Mouse (Mus musculus): ENCODE measurements around the gene Caln1. TPM values are rescaled to one million over a fixed set of nuclear protein-coding genes. Genes with fewer than 3 reads are reported as not detected.

The Caln1 gene
- total RNA-seq, 2 experiments from 2014 or later = not detected

- no peak for ATAC-seq (replicated peaks; ENCODE audit: poor library complexity, severe bottlenecking)
These were observed 500.6 kb downstream of the Caln1 start for GRCm38 (mm10) chr5:130869869-130870268.

DNA sequence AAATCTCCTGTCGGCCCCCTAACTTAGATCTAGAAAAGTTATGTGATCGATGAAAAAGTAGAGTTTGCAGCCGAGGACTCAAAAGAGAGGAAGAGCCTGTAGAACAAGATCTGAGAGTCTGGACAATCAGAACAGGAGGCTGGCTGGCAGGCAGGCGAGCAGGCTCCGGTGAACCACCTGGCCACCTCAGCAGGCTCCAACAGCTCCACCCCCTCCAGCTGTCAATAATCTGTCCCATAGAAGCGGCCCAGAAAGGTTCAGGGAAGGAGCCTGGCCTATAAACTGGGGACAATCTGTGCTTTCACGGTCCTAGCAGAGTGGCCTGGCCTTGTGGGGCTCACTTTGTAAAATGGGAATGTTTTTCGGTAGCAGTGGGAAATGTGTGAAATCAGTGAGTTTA is 501.8 kb downstream of the Caln1 start:
- no peak for ATAC-seq (replicated peaks; ENCODE audit: poor library complexity, severe bottlenecking)

GRCm38 (mm10) chr5:130875391-130875790 is 506.1 kb downstream of the Caln1 start:
- ATAC-seq (replicated peaks; ENCODE audit: poor library complexity, severe bottlenecking) = no peak

GRCm38 (mm10) chr5:130880331-130880730 is 511.1 kb downstream of the Caln1 start:
- no peak for ATAC-seq (replicated peaks; ENCODE audit: poor library complexity, severe bottlenecking)

- no peak for ATAC-seq (replicated peaks; ENCODE audit: poor library complexity, severe bottlenecking)
These were observed 522.5 kb downstream of the Caln1 start for GRCm38 (mm10) chr5:130891735-130892134.

GRCm38 (mm10) chr5:130895991-130896390 is 526.7 kb downstream of the Caln1 start:
- no peak for ATAC-seq (replicated peaks; ENCODE audit: poor library complexity, severe bottlenecking)

Other genes with a start within 250 kb of the Caln1 start
- 3.2 and 4.4 TPM in 2 replicates for gene Kctd7, start 224.6 kb upstream of the Caln1 start, total RNA-seq (2014; fragmentation: Nextera tagmentation)
- 3.6 and 4.1 TPM in 2 replicates for gene Kctd7, start 224.6 kb upstream of the Caln1 start, total RNA-seq (2017)
- 12.8 and 18.8 TPM in 2 replicates for gene Rabgef1, start 197.7 kb upstream of the Caln1 start, total RNA-seq (2014; fragmentation: Nextera tagmentation)
- 11.3 and 24.0 TPM in 2 replicates for gene Rabgef1, start 197.7 kb upstream of the Caln1 start, total RNA-seq (2017)
- gene Tmem248, start 152.4 kb upstream of the Caln1 start, total RNA-seq (2014; fragmentation: Nextera tagmentation) = 64.5 and 70.1 TPM in 2 replicates
- 71.8 and 85.0 TPM in 2 replicates for gene Tmem248, start 152.4 kb upstream of the Caln1 start, total RNA-seq (2017)
- 47.8 and 52.4 TPM in 2 replicates for gene Sbds, start 113.9 kb upstream of the Caln1 start, total RNA-seq (2014; fragmentation: Nextera tagmentation)
- gene Sbds, start 113.9 kb upstream of the Caln1 start, total RNA-seq (2017) = 61.0 and 101 TPM in 2 replicates
- gene Tyw1, start 113.8 kb upstream of the Caln1 start, total RNA-seq (2014; fragmentation: Nextera tagmentation) = 12.0 and 16.7 TPM in 2 replicates
- 31.9 and 37.4 TPM in 2 replicates for gene Tyw1, start 113.8 kb upstream of the Caln1 start, total RNA-seq (2017)
- not detected in 2 replicates for gene A330070K13Rik, start 15.2 kb downstream of the Caln1 start, total RNA-seq (2014; fragmentation: Nextera tagmentation)
- gene A330070K13Rik, start 15.2 kb downstream of the Caln1 start, total RNA-seq (2017) = not detected in 2 replicates

All from granulocyte monocyte progenitor cell, adult 5-6 weeks (primary cell).